Mouse (Mus musculus): Measurements from ENCODE around the gene Map9. TPM values are rescaled to one million over a fixed set of nuclear protein-coding genes. Genes with fewer than 3 reads are reported as not detected.
A peak's percentile ranks its signal among the peaks of the same experiment; 100 is the strongest.
"Not testable (repeated sequence)": the region's sequence is repeated elsewhere in the genome, so short reads cannot be mapped to it uniquely, and the experiment has no call there.

Map9 gene
- 1 to 10 TPM in 1 of 2 experiments, under 1 TPM in 1; 0.75 to 1.1 TPM for polyA plus RNA-seq (2017; shearing (Covaris generic))

DNA sequence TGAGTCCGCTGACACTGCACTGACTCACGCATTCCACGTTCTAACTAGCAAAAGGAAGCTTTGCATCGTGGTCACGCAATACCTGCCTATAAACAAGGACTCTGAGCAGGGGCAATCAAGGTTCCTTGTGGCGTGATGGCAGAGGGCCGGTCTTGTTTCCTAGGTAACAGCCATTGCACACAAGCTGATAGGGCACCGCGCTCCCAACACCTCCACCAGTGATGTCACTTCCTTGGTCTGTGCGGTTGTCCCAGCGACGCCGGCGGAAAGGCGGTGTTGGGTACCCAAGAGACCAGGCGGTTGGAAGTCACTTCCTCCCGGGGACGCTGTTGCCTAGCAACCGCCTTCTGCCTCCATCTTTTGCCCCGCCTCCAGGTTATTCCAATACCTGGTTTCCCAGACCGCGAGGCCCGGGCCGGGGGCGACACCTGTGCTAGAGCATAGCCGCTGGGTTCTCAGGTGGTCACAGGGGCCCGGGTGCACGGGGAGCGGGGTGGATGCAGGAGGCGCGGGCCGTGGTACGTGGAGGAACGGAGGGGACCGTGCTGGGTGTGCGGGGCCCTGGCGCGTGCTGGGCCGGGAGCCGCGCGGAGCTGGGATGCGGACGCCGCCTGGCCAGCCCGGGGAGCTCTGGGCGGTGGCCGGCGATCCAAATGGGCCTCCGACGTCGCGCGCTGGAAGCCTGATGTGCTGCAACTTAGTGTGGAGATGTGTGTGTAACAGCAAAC lies at the start of gene Map9:
Map9 (plus strand) TSS at position 248 of the 728 bp plus-strand sequence.
- peak; percentile 99 for ATAC-seq

DNA sequence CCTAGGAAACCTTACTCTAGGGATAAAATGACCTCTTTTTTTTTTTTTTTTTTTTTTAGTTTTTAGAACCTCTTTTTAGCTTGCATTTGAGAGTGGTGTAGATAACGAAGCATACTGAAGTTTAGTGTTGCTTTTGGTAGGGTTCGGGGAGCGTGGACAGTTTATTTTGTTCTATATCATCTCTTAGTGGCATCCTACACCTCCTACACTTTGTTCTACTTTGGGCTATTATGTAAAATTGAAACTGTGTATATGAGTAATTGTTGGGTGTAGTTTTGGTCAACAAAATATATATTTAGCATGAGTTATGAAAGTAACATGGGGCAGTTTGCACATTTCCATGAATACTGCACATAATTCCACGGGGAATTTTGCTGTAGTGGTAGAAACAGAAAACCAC lies 42.1 kb upstream of the Map9 start:
- ATAC-seq: no peak

DNA sequence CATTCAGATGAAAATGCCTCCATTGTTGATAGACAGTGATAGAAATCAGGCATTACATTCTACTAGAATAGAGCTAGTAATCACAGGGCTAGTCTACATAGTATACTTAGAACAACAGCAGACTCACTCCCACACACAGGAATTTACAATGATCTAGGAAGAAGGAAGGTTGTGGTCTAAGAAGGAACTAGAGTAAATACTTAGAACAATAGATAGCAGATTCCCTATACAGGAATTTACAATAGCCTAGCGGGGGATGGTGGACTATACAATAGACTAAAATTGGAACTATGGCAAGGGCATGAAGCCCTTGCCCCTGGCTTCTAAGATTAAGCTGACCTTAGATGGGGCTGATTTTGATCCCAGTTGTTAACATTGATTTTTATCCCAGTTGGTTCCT lies 31.1 kb upstream of the Map9 start:
- not testable (repeated sequence) for ATAC-seq

DNA sequence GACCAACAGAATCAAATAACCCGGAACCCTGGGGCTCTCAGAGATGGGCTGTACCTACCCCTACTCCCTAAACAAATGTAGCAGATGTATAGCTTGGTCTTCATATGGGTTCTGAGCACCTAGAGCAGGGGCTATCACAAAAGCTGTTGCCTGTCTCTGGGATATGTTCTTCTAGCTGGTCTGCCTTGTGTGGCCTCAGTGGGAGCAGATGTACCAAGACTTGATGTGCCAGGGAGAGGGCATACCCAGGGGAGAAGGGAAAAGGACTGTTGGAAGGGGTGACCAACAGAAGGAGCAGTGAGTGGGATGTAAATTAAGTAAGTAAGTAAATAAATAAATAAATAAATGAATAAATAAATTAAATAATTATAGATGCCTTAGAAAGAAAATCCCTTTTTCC lies 25.8 kb upstream of the Map9 start:
- no peak for ATAC-seq

DNA sequence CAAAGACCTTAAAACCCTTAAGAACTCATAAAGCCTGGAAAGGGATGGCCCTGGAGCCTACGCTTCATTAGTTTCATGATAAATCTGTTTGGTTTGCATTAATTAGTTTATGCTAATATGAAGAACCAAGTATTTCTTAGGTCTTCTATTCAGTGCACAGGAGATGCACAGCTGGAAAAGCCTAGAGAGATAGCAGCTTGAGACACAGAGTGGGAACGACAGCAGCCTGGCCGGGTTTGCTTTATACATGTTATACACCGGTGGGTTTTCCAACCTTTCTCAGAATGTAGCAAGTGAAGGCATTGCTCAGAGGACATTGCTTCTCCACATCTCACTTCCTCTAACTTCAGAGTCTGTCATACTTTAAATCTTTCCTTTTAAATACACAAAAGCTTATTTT lies 25.3 kb upstream of the Map9 start:
- ATAC-seq: no peak

DNA sequence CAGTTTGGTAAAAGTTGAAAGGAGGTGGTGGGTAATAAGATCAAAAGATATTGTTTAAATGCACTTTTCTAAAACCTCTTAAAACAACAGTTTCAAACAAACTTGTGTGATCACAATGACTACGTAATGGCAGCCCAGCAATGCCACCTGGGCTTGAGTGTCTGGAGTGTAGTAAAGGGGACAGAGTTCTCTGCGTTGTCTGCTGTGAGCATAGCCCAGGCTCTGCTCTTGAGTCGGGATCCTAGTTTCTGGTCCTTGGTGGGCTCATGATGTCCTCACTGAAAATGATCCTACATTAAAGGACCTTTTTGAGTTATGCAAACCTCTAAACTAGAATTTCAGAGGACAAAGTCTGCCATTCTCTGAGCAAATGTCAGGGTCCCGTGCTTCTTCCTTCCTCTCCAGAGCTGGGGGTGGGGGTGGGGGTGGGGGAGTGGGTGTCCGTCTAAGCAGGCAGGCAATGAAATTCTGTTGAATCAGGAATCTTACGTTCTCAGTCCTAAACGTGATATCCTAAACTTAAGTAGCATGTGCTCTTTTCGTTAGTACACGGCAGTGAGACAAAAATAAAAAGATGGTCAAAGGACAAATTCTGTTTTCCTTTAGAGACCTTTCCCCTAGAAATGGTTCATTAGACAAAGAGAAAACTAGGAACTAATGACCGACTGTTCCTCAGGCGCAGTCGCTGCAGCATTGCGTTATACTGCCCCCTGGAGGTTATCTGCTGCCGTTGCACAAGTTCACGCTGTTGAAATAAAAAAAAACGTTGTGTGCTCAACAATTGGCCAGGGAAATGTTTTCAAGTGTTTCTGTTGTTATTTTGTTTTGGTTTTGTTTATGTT lies 24.5 kb upstream of the Map9 start:
- ATAC-seq: peak; percentile 54

DNA sequence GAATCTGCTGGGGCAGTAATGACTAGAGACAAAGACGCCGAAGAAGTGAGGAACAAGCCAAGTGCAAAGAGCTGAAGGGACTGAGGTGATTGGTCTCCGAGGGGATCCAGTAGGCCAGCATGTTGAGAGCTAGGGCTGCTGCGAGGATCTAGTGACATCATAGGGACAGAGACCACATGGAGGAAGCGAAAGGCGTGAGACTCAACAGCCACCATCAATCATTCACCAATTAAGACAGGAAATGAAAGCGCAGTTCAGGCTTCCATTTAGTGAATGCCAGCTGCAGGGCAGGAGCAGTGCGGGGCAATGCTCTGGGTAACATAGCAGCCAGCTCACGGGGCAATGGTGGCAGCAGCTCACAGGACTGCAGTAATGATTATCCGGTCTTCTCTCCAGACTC lies 17.7 kb upstream of the Map9 start:
- ATAC-seq: no peak

DNA sequence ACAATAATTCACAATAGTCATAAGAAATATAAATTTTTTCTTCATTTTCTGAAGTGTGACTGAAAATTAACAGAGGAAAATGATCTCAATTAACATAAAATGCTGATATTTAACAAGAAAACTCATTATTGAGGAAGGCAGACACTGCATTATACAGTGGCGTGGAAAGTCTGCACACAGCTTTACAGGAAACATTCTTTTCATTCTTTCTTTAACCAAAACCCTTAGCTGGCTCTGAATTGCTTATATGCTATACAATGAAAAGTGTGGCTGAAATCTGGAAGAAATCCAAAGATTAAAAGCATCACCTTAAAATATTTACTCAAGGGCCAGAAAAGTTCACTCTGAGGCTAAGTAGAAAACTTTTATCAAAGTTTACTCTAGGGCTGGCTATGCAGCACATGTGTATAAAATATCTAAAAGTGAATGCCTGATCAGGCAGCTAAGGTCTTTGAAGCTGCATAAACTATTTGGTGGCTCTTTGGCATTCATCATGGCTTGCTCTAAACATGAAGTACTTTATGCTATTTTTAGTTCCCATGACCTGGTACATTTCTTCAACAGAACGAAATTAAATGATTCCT lies 9.5 kb upstream of the Map9 start:
- ATAC-seq: no peak

DNA sequence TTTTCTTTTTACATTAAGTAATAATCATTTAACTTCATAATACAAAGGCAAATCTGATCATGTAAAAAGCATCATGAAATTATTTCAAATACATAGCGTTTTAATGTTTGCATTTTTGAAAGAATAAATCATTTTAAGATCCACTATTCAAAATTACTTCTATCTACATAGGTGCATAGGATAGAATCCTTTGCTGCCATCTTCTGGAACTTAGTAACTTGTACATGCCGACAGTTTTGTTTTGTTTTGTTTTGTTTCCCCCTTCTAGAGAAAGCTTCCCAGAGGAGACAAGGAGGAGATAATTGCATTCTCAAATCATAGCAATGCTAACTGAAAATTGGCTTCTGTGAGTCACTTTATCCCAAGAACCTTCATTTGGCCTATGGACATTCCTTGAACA lies 7.5 kb upstream of the Map9 start:
- ATAC-seq: no peak

DNA sequence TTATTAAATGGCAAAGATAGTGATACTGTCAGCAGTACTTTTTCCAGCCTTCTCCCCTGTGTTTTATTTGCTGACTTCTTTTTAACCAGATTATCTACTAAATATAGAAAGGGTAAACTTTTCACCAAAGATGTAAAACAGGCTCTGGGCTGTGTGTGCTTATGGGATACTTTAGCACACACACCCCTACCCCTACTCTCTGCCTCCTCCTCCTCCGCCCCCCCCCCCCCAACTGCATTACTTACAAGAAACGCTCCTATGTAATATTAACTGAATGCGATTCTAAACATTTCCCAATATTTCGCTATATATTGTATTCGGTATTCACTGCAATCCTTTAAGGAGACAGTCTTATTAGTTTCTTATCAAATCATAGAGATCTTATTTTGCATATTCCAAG lies 504 bp upstream of the Map9 start:
- ATAC-seq: no peak

DNA sequence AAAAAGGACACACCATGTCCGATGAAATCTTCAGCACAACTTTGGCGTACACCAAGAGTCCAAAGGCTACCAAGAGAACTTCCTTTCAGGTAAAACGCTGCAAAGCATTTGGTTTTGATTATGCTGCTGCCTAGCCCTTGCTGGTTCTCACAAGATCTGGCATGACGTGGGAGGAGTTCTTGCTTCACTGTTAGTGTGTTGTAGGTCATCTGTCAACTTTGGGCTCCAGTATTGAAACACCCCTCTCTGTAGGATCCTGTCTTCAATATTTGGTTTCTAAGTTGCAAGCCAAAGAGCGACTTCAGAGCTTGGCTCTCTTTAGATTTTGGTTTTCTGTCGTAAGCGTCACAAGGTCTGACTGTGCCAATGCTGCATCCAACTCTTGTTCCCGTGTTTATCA lies 1.2 kb downstream of the Map9 start:
- no peak for ATAC-seq

DNA sequence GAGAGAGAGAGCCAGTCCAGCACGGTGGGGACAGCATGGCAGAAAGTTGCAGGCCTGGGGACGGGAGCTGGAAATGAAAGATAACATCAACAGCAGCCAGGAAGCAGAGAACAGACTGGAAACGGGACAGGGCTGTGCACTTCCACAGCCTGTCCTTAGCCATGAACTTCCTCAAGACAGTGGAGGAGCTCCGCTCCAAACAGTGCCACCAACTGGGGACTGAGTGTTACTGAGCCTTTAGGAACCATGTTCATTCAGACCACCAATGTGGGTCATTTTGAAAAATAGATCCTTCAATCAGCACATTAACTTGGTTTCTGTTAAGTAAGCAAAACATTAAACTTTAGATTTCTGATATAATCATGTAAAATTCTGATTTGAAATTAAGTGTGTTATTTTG lies 4.6 kb downstream of the Map9 start:
- no peak for ATAC-seq

DNA sequence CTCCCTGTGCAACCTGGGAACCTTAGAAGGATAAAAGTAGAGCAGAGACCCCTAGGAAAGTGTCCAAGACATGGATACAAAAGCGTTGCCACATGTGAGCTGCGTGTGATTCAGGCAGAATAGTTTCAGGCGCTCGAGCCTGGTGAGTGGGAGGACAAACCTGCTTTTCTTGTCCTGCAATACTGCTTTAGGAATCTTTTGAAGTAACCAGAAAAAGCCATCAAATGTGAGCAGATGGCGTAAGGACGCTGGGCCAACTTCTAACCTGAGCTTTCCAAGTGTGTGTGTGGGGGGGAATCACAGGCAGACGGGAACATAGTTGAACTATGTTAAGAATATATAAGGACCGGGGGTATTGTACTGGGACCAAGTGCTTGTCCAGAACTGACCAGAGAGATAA lies 6.7 kb downstream of the Map9 start:
- ATAC-seq: no peak

DNA sequence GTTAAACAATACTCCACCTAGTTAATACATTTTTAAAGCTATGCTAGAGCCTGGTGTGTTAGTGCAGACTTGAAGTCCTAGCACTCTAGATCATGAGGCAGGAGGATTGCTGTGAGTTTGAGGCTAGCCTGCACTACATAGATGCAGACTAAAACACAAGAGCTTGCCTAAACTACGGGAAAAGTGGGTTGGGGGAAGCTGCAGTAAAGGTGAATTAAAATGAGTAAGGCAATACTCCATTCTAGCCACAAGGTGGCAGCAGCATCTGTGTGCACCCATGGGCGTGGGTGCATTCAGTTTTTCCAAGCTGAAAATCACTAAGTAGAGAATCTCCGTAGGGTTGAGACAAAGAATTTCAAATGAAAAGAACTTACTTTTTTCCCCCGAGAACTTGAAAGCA lies 7.1 kb downstream of the Map9 start:
- ATAC-seq: peak; percentile 73

DNA sequence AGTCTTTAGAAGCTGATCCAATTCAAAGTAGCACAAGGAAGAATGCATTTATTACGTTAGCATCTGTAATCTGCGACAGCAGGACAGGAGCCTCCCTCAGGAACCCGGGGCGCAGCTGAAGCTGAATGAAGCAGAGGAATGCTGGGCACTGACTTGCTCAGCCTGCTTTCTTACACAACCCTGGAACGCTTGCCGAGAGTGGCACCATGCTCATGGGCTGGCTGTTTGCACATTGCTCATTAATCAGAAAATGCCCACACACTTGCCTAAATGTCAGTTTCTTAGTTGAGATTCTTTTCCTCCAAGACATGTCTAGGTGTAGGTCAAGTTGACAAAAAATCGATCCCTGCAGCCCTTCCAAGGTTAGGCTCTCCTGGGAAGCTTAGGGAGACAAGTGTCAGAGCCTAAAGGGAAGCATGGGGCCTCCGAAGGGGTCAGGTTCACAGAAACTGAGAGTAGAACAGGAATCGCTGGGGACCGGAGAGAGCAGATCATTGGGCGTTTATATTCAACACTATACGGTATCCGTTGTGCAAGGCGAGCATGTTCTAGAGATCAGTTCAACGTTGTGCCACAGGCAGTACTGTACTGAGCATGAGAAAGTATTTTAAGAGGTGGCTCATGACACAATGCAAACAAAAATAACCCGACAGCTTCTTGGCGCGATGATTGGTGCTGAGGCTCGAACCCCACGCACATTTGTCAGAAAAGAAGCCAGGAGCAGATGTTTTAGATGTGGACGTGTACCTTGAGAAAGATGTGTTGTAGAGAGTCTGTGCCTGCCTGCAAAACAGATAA lies 11.4 kb downstream of the Map9 start:
- ATAC-seq: no peak

DNA sequence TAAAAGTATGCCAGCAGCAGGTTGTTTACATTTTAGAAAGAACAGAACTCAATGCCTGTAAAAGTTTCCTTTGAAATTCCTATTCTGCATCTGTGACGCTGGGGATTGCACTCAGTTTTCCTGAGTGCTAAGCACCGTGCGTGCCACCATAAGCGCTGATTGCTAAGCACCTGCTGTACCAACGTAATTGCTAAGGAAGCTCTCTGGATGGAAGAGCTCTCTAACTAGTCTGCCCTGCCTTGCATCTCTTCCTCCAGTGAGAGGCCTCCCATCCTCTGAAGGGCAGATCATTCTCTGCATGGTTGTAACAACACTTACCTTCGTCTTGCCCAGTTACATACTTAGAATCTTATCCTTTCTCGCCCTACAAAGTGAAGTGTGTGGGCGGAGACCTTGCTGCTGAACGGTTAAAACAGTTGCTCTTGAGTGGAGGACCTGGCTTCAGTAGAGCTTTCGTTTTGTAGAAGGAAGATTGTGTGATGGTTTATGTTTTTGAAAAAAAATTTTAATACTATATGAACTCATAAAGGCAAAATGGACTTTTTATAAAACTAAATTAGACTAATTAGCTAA lies 12.7 kb downstream of the Map9 start:
- peak; percentile 43 for ATAC-seq

DNA sequence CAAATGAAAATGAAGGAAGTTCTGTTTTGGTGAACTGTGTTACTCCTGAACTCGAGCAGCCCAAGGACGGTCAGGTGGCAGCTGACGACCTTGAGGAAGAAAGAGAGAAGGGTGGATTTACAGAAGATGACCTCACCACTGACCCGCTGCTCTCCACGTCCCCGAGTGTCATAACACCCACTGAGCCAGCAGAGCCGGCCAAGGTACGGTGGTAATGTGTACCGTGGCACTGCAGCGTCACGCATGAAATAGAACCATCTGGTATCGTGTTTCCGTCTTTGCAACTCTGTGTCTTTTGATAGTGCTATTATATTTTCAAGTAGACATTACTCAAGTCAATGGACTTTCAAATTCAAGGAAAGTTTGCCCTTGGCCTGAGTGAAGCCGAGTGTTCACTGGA lies 19.1 kb downstream of the Map9 start:
- ATAC-seq: no peak

DNA sequence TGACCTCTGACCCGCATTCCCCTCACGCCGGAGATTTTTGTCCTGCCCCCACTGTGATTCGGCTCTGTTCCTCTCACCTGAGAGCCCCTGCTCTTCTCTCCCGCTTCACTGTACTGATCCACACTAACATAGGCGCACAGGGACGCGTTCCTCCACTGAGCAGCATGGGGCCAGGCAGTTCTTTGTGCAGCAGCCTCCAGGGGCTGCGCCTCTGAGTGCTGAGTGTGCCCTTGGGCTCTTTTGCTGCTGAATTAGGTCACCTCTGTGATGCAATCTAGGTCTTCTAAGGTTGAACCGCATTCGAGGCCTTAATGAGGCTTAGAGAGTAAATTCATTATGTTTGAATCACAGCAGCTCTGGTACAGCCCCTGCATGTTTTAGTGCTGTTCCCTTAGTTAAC lies 24.5 kb downstream of the Map9 start:
- ATAC-seq: no peak

DNA sequence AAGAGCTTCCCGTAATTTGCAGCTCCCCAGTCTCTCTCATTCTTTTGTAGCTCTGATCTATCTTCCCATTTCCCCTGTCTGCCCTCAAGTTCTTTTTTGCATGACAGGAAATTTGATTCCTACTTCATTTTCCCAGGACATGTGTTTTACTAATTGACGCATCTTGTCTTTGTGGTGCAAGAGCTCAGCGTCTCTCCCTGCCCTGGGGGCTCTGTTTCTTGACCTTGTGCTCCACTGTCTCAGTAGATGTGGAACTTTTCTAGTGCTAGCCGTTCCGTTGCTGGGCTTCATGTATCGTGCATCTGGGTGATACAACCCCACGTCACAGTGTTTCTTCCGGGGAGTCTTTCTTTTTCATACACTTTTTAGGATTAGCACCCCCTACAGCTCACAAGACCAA lies 27.2 kb downstream of the Map9 start:
- no peak for ATAC-seq

DNA sequence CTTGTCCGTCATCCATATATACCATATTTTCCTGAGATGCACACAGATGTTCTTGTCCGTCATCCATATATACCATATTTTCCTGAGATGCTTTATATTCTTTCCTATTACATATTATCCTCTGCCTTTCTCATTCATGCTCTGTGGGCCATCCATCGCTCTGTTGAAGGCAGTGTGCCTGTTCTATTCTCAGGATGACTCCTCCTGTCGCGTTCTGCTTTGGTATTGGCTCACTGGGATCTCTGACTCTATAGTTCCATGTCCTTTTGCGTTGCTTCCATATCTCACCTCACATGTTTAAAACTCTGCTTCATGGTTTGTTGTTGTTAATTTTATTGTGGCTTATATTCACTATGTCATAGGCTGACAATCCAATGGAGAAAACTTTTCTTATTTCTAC lies 48.0 kb downstream of the Map9 start:
- no peak for ATAC-seq

DNA sequence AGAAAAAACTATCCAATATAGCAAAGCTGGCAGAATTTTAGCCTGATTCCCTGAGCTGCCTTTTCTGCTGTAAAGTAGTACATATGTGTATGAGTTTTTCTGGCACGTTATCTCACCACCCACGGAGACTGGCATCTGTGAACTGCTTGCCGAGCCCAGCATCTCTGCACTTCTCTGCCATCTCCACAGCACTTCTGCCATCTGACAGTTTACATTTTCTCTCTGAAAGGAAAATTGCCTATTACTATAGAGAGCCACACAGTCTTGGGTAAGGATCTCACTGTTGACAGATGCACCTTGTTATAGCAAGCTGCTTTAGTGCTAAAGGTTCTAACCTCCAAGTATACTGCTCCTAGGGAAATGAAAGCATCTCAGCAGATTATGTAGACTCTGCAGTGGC lies 48.5 kb downstream of the Map9 start:
- ATAC-seq: no peak

DNA sequence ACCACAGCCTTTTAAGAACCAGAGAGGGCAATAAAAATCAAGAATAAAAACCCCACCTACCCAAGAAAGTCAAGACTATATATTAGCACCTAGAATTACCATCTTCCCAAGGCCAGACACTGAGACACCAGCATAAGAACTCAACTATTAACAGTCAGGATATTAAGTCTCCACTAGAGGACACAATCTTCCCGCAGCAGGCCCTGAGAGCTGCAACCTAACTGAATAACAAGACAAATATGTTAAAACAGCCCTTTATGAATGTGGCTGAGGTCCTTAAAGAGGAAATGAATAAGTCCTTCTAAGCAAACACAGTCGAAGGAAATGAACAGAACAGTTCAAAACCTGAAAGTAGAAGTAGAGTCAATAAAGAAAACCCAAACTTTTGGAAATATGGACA lies 49.6 kb downstream of the Map9 start:
- ATAC-seq: no peak

DNA sequence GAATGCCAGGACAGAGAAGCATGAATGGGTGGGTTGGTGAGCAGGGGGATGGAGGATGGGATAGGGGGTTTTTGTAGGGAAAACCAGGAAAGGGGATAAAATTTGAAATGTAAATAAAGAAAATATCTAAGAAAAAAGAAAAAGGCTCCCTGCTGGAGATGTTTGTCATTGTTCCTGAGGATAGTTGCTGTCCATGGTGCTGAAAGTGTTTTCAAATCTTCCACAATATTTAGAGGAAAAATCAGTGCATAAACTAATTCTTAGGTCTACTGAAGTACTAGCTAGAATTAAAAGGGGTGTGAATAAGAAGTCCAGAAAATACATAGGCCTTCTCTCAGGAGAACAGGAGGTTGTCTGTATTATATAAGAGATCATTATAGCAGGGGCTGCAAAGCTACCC lies 54.6 kb downstream of the Map9 start:
- ATAC-seq: no peak
